Mouse (Mus musculus) adrenal gland, postnatal 14 days (tissue): ENCODE results near the gene Dip2b. TPM values are rescaled to one million over a fixed set of nuclear protein-coding genes. Genes with fewer than 3 reads are reported as not detected.

Experiments used
- DNase-seq: peaks from one replicate; pipeline ENCODE4 v3.0.0; 2021; ENCODE audit warnings: mixed read lengths
- total RNA-seq: library from RNA; stranded (reverse); gene quantifications from 2 replicates; pipeline ENCODE4 v1.2.3, GENCODE M21; 2021

Gene Dip2b
- total RNA-seq, 1 experiment from 2014 or later, result 18.5 TPM

- peak; percentile 16 for DNase-seq
Observed at GRCm38 (mm10) chr15:100263246-100263905, 224.9 kb downstream of the Dip2b start.

DNA sequence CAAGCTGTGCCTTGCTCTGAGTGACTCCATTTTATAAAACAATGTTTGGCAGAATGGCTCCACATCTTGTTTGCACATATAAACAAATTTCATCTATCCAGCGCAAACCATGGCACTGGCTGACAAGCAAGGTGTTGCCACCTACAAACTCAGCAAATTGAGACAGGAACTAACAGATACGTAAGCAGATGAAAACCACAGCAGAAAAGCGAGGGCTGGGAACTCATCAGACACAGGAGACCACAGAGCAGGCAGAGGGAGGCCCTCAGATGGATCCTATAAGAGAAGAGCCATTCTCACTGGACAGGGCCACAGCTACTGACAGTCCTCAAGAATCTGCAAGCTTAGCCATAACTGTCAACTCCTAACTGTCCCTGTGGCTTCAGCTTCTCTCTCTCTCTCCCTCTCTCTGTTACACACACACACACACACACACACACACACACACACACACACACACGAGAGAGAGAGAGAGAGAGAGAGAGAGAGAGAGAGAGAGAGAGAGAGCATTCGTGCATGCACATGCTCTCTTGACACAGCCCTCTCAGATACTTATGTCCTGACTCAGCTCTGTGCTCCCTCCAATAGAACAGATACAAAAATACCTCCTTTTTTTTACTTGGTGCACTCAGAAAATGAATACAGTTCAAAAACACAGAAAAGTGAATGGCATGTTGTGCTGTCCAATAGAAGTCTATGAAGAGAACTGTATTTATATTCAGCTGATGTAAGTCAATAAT, 227.3 kb downstream of the Dip2b start:
- DNase-seq, result no peak

- no peak for DNase-seq
Observed at GRCm38 (mm10) chr15:100268916-100269315, 230.5 kb downstream of the Dip2b start.

Other genes starting within 250 kb of the Dip2b start
- gene Lima1, start 163.2 kb upstream of the Dip2b start, total RNA-seq, result 37.4 and 39.9 TPM in 2 replicates
- 0.04 and 0.07 TPM in 2 replicates for gene Fam186a, start 71.6 kb upstream of the Dip2b start, total RNA-seq
- 87.7 and 94.9 TPM in 2 replicates for gene Larp4, start 68.6 kb upstream of the Dip2b start, total RNA-seq
- gene Atf1, start 189.2 kb downstream of the Dip2b start, total RNA-seq, result 54.4 and 57.4 TPM in 2 replicates
- not detected in 2 replicates for gene Tmprss12, start 242.2 kb downstream of the Dip2b start, total RNA-seq